Mouse (Mus musculus) heart, embryonic 10.5 days (tissue): ENCODE results near the gene Fam71b. TPM values are rescaled to one million over a fixed set of nuclear protein-coding genes. Genes with fewer than 3 reads are reported as not detected.

Experiments
- DNase-seq: peaks from one replicate; pipeline ENCODE4 v3.0.0-alpha.2; 2017; ENCODE audit warnings: low spot score
- H3K27ac ChIP-seq: fragments of 300-500 bp; sonication (generic); 2 replicates; pipeline ENCODE4 v1.5.1; 2016; ENCODE audit warnings: mild to moderate bottlenecking
- H3K27me3 ChIP-seq: fragments of 300-500 bp; sonication (generic); 2 replicates; pipeline ENCODE4 v1.6.1; 2016; ENCODE audit warnings: mild to moderate bottlenecking; ENCODE audit not compliant: poor library complexity, insufficient read depth, severe bottlenecking
- H3K36me3 ChIP-seq: fragments of 300-500 bp; sonication (generic); 2 replicates; pipeline ENCODE4 v1.6.1; 2016; ENCODE audit warnings: mild to moderate bottlenecking, moderate library complexity
- H3K4me1 ChIP-seq: fragments of 300-500 bp; sonication (generic); 2 replicates; pipeline ENCODE4 v1.6.1; 2016; ENCODE audit warnings: mild to moderate bottlenecking
- H3K4me3 ChIP-seq: fragments of 300-500 bp; sonication (generic); 2 replicates; pipeline ENCODE4 v1.5.1; 2016; ENCODE audit warnings: mild to moderate bottlenecking, moderate library complexity
- H3K9me3 ChIP-seq: fragments of 300-500 bp; sonication (generic); 2 replicates; pipeline ENCODE4 v1.6.1; 2016; ENCODE audit warnings: mild to moderate bottlenecking, moderate library complexity
- WGBS: fragments of 180-500 bp; shearing (Covaris S2); methylation state at CpG from one replicate; pipeline ENCODE4 v1.1.7; 2016; 5-methylcytosine and 5-hydroxymethylcytosine counted together
- polyA plus RNA-seq: library from polyadenylated mRNA; unstranded; fragments of >200 nt; fragmentation: Nextera tagmentation; extraction: Ambion mirVana; gene quantifications from 2 replicates; pipeline ENCODE4 v1.2.1, GENCODE M21; 2016

Fam71b gene
- polyA plus RNA-seq, 1 experiment from 2014 or later, result not detected

DNA sequence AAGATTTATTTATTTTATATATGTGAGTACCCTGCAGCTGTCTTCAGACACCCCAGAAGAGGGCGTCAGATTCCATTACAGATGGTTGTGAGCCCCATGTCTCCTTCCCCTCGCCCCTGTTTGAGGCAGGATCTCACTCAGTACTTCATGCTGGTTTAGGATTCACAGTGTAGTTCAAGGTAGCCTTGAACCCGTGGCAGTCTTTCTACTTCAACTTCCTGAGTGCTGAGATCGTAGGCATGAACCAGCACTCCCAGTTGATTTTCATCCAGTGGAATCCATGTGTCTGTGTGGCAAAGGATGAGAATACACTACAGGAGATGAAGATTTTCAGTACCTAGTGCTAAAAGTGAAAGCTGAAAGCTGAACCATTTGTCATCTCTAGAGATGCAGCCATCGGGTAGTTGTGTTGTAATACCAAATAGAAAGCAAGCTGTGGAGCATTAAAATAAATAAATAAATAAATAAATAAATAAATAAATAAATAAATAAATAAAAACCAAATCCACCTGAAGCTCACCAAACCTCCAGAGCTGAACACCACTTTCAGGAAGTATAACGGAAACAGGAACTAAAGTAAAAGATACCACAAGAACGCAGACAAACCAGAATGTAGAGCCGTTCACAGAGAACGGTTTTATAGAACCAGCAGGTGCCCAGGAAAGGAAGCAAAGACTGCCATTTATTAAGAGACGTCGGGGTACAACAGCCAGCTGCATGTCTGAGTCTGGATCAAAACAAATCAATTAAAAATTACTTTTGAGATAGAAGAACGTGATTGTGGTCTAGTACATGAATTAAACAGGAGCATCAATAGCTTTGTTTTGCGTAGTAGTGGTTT, 51.5 kb downstream of the Fam71b start:
- Histone ChIP-seq H3K27ac (no peak overlapping the region), H3K4me1 (no peaks in the 10 kb centered on the region), H3K27me3 (no peaks in the 10 kb centered on the region), H3K9me3 (no peaks in the 10 kb centered on the region), H3K4me3 (no peak overlapping the region), H3K36me3 (peaks cover 5% of the 10 kb centered on the region; the same call in 1 of the 2 replicates)
- no peak for DNase-seq
- 76% methylated on average over 13 of the region's 13 CpGs for WGBS

DNA sequence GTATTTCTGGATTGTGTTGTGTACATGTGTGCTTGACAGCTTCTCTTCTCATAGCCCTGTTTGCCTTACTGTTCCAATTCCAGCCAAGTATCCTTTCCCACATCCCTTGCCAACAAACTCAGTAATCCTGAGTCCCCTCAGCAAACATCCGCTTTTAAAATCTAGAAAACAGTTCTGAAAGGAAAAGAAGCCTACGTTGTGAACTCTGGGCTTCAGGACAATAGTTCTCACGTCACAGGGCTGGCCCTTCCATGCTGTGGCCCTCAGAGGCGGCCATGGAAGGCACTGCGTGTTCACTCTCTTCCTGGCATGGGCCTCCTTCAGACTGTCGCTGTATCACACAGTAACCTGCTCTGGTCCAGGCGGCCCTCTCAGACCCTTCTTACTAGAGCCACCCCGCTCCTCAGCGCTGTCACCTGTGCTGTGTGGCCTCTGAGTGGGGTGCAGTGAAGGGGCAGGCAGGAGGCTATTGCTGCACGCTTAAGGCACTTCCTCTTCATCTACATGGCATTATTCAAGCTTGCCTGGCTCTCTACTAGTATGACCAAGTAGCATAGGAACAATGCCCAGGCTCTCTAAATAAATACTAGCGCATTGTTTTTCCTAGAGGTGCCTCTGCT, 53.2 kb downstream of the Fam71b start:
- H3K4me3 ChIP-seq, result no peak overlapping the region
- H3K36me3 ChIP-seq, result no peaks in the 10 kb centered on the region
- H3K27me3 ChIP-seq, result no peaks in the 10 kb centered on the region
- no peaks in the 10 kb centered on the region for H3K9me3 ChIP-seq
- no peak overlapping the region for H3K27ac ChIP-seq
- 81% methylated on average over 11 of the region's 11 CpGs for WGBS
- DNase-seq, result no peak
- no peaks in the 10 kb centered on the region for H3K4me1 ChIP-seq

DNA sequence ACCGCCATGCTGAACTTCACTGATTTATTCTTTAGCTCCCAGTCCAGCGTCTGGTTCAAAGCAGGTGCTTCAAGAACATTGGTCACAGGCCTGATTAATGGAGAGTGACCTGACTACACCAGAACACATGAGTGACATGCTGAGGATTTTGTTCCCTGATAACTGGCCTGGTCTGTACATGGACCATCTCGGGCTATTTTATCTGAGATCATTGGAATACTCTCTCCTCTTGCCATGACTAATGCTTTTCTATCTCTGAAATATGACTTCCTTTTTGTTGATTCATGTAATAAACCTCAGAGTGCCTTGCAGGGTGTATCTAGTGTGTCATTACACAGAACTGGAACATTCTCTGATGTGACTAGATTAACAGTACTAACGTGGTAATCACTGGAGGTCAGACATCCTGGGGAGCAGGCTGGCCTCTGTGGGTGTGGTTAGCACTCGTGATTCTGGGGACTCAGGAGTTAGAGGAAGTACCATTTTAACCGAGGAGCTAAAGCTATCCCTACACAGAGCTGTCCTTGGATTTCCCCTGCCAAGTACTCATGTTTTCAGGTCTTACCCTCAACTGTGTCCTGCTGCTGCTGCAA, 58.2 kb downstream of the Fam71b start, which contains the start of gene Havcr2:
Gene Havcr2, plus strand, starts transcription at position 483 of the 593 bp plus-strand sequence.
- H3K9me3 ChIP-seq, result no peaks in the 10 kb centered on the region
- no peaks in the 10 kb centered on the region for H3K4me1 ChIP-seq
- no peak within 1 kb of the TSS for H3K27ac ChIP-seq
- no peak within 1 kb of the TSS for H3K4me3 ChIP-seq
- 73% methylated on average over 6 of the region's 6 CpGs for WGBS
- no peaks in the 10 kb centered on the region for H3K27me3 ChIP-seq
- no peak for DNase-seq
- H3K36me3 ChIP-seq, result no peaks in the 10 kb centered on the region

Other genes with a start within 250 kb of the Fam71b start
- gene Nipal4, start 230.1 kb upstream of the Fam71b start, polyA plus RNA-seq, result 7.8 and 15.7 TPM in 2 replicates
- gene Fndc9, start 161.0 kb upstream of the Fam71b start, polyA plus RNA-seq, result 0.07 and 0.18 TPM in 2 replicates
- 4.7 and 7.3 TPM in 2 replicates for gene Cyfip2, start 83.7 kb upstream of the Fam71b start, polyA plus RNA-seq
- 0.09 TPM in 1 of 2 replicates, not detected in the other for gene Itk, start 7.0 kb upstream of the Fam71b start, polyA plus RNA-seq
- gene Med7, start 40.4 kb downstream of the Fam71b start, polyA plus RNA-seq, result 67.5 and 79.6 TPM in 2 replicates
- 0.06 TPM in 1 of 2 replicates, not detected in the other for gene Havcr2, start 58.4 kb downstream of the Fam71b start, polyA plus RNA-seq
- not detected in 2 replicates for gene Gm12169, start 127.7 kb downstream of the Fam71b start, polyA plus RNA-seq
- 0.11 and 0.87 TPM in 2 replicates for gene BC053393, start 175.0 kb downstream of the Fam71b start, polyA plus RNA-seq
- not detected in 2 replicates for gene Dppa1, start 232.7 kb downstream of the Fam71b start, polyA plus RNA-seq